ENCODE assay signal across 8 mouse cellular contexts in the genomic region with DNA sequence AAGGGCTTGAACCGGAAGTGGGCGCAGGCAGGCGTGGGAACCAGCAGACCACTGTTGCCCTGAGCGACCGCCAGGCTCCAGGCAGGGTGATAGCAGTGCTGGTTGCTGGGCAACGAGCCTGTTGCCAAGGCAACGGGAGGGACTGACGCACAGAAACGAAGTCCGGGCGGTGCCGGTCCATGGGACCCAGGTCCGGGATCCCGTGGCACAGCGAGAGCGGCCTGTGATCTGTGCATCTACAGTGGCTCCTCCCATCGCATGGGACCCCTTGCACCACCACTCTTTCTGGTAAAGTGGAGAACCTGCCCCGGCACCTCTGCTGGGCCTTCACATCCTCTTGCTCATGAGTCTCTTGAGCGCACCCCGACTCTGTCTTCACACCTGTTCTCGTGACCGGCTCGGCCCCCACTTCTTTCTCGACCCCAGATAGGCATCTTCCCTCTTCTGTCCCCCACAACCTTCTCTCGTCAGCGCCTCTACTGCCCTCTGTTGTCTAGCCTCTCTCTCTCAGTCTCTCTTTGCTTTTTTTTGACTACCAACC. TPM values are rescaled to one million over a fixed set of nuclear protein-coding genes. Genes with fewer than 3 reads are reported as not detected.
DNase-seq lines count a peak whose midpoint lies in the region; ATAC-seq and TF ChIP-seq lines count a peak whose summit lies in the region.

No protein-coding gene starts in this region.

- H3K9me3 ChIP-seq in hindbrain, embryonic 15.5 days, result no peaks in the 10 kb centered on the region
- no peaks in the 10 kb centered on the region for H3K9me3 ChIP-seq in lung, postnatal 0 days (ENCODE audit: low read length)

- H3K36me3 ChIP-seq in hindbrain, embryonic 15.5 days, result 0 out of 2 replicates have a peak, but pooled peaks cover 5% of the 10 kb centered on the region
- H3K36me3 ChIP-seq in lung, postnatal 0 days (ENCODE audit: insufficient read depth, low read length), result no peaks in the 10 kb centered on the region

- H3K27ac ChIP-seq in hindbrain, embryonic 15.5 days (replicated peaks), result peak overlapping the region; percentile 90
- H3K27ac ChIP-seq in lung, postnatal 0 days (ENCODE audit: low read length), result no peak overlapping the region

- under 1% methylated on average over 25 of the region's 26 CpGs for WGBS in hindbrain, embryonic 15.5 days
- WGBS in lung, postnatal 0 days, result 2% methylated on average over 25 of the region's 26 CpGs

- TF ChIP-seq EP300 in lung, postnatal 0 days (IDR thresholded peaks at IDR 0.05), result no peak

- H3K4me3 ChIP-seq in hindbrain, embryonic 15.5 days, result peak overlapping the region; percentile 57
- H3K4me3 ChIP-seq in lung, postnatal 0 days (ENCODE audit: low read depth, low read length), result peak overlapping the region; percentile 8; the same call in 1 of the 2 replicates

- peak overlapping the region; percentile 67 for H3K9ac ChIP-seq in hindbrain, embryonic 15.5 days
- no peak overlapping the region for H3K9ac ChIP-seq in lung, postnatal 0 days (replicated peaks; ENCODE audit: low read depth)

- H3K4me2 ChIP-seq in hindbrain, embryonic 15.5 days, result peak overlapping the region; percentile 86
- H3K4me2 ChIP-seq in lung, postnatal 0 days (replicated peaks; ENCODE audit: low read depth, low read length), result peak overlapping the region; percentile 59

- H3K27me3 ChIP-seq in hindbrain, embryonic 15.5 days, result no peaks in the 10 kb centered on the region
- no peaks in the 10 kb centered on the region for H3K27me3 ChIP-seq in lung, postnatal 0 days (replicated peaks; ENCODE audit: insufficient read depth, low read length)

- peaks cover 14% of the 10 kb centered on the region for H3K4me1 ChIP-seq in hindbrain, embryonic 15.5 days (replicated peaks)
- H3K4me1 ChIP-seq in lung, postnatal 0 days (ENCODE audit: insufficient read depth, low read depth, low read length), result peaks cover 5% of the 10 kb centered on the region; the same call in 1 of the 2 replicates

- DNase-seq in MN1 (ENCODE audit: low spot score), result peak; percentile 89
- DNase-seq in cerebellum, postnatal 10 days, result peak; percentile 95 to 96
- DNase-seq in frontal cortex, adult 2 months (ENCODE audit: extremely low spot score in 1 of 2, low spot score in 1 of 2), result peak; percentile 95 to 97
- peak; percentile 91 to 93 for DNase-seq in layer of hippocampus, postnatal 36 days
- DNase-seq in lung, postnatal 0 days (ENCODE audit: low spot score), result no peak
- peak; percentile 56 for DNase-seq in retina, postnatal 7 days (ENCODE audit: low read depth, low spot score)
- DNase-seq in yolk sac, embryonic 10.5 days (ENCODE audit: low spot score), result no peak

- TF ChIP-seq CTCF in lung, postnatal 0 days (IDR thresholded peaks at IDR 0.05), result no peak

- ATAC-seq in hindbrain, embryonic 15.5 days (ENCODE audit: low FRiP score, low read depth), result peak; percentile 88
- ATAC-seq in lung, postnatal 0 days, result peak; percentile 65

RNA-seq across cellular contexts. Expression of a gene that starts 0.7 kb away (rescaled TPM):
- 185 and 235 TPM in 2 replicates for polyA plus RNA-seq in frontal cortex, adult 2 months (2012; rRNA removed)
- 99.6 and 117 TPM in 2 replicates for polyA plus RNA-seq in hindbrain, embryonic 15.5 days (2015; fragmentation: Nextera tagmentation; extraction: Ambion mirVana)
- 100 to 1,000 TPM; 203 to 220 TPM for total RNA-seq in layer of hippocampus, postnatal 36 days (2021)
- polyA plus RNA-seq in lung, postnatal 0 days (2015; fragmentation: Nextera tagmentation; extraction: Ambion mirVana), result 7.1 and 8.1 TPM in 2 replicates

RNA-seq across cellular contexts. Expression of a gene that starts 14.4 kb away (rescaled TPM):
- polyA plus RNA-seq in frontal cortex, adult 2 months (2012; rRNA removed), result 1.4 and 1.6 TPM in 2 replicates
- polyA plus RNA-seq in hindbrain, embryonic 15.5 days (2015; fragmentation: Nextera tagmentation; extraction: Ambion mirVana), result 2.8 and 3.6 TPM in 2 replicates
- under 1 TPM; 0.38 to 0.65 TPM for total RNA-seq in layer of hippocampus, postnatal 36 days (2021)
- 3.3 and 3.4 TPM in 2 replicates for polyA plus RNA-seq in lung, postnatal 0 days (2015; fragmentation: Nextera tagmentation; extraction: Ambion mirVana)

RNA-seq across cellular contexts. Expression of a gene that starts 22.6 kb away (rescaled TPM):
- 8.3 and 12.1 TPM in 2 replicates for polyA plus RNA-seq in frontal cortex, adult 2 months (2012; rRNA removed)
- 2.1 TPM in 2 replicates for polyA plus RNA-seq in hindbrain, embryonic 15.5 days (2015; fragmentation: Nextera tagmentation; extraction: Ambion mirVana)
- 1 to 10 TPM in 1 of 2 experiments, under 1 TPM in 1; 0.70 to 1.3 TPM for total RNA-seq in layer of hippocampus, postnatal 36 days (2021)
- 81.3 and 95.6 TPM in 2 replicates for polyA plus RNA-seq in lung, postnatal 0 days (2015; fragmentation: Nextera tagmentation; extraction: Ambion mirVana)

RNA-seq across cellular contexts. Expression of a gene that starts 30.5 kb away (rescaled TPM):
- polyA plus RNA-seq in frontal cortex, adult 2 months (2012; rRNA removed), result 10.7 and 12.6 TPM in 2 replicates
- 4.0 and 4.6 TPM in 2 replicates for polyA plus RNA-seq in hindbrain, embryonic 15.5 days (2015; fragmentation: Nextera tagmentation; extraction: Ambion mirVana)
- 1 to 10 TPM; 1.1 to 4.2 TPM for total RNA-seq in layer of hippocampus, postnatal 36 days (2021)
- polyA plus RNA-seq in lung, postnatal 0 days (2015; fragmentation: Nextera tagmentation; extraction: Ambion mirVana), result 14.0 and 17.8 TPM in 2 replicates

RNA-seq across cellular contexts. Expression of a gene that starts 45.2 kb away (rescaled TPM):
- polyA plus RNA-seq in frontal cortex, adult 2 months (2012; rRNA removed), result 102 and 135 TPM in 2 replicates
- polyA plus RNA-seq in hindbrain, embryonic 15.5 days (2015; fragmentation: Nextera tagmentation; extraction: Ambion mirVana), result 49.3 and 49.9 TPM in 2 replicates
- 100 to 1,000 TPM; 146 to 164 TPM for total RNA-seq in layer of hippocampus, postnatal 36 days (2021)
- 52.6 and 55.4 TPM in 2 replicates for polyA plus RNA-seq in lung, postnatal 0 days (2015; fragmentation: Nextera tagmentation; extraction: Ambion mirVana)

Comparison
In these comparisons a context has a peak if more than half of its experiments do, and no peak if none do; other contexts are left out.
1. DNase-seq: peak in MN1 (single experiment), cerebellum, postnatal 10 days (2 of 2), frontal cortex, adult 2 months (2 of 2), layer of hippocampus, postnatal 36 days (2 of 2) and retina, postnatal 7 days (single experiment); none in lung, postnatal 0 days (single experiment) and yolk sac, embryonic 10.5 days (single experiment).
2. RNA of a gene that starts 0.7 kb away (polyA plus RNA-seq): 185 to 235 TPM in frontal cortex, adult 2 months and 99.6 to 117 TPM in hindbrain, embryonic 15.5 days; 7.1 to 8.1 TPM in lung, postnatal 0 days; every median in the first group is over 10 times any median in the second.